Mouse (Mus musculus): Measurements from ENCODE around the gene Zcchc17. TPM values are rescaled to one million over a fixed set of nuclear protein-coding genes. Genes with fewer than 3 reads are reported as not detected.

Zcchc17 gene
- total and polyA plus RNA-seq, 3 experiments = 43.7 to 62.5 TPM; not detected in 1

DNA sequence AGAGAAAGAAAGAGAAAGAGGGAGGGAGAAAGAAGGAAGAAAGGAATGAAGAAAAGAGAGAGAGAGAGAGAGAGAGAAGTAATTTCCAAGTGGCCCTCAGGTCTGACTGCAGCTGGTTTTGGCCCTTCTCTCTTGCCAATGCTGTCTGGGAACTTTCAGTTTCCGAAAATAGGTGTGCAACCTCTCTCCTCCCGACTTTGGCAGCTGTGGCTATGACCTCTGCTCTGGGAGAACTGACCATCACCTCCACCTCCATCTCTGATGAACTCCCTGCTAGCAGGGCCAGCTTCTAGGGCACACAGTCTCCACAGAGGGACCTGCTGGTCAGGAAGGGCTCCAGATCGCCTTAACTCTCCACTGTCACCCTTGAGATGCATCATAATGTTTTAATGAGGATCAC is 73.2 kb downstream of the Zcchc17 start:
- TF ChIP-seq EP300 (IDR thresholded peaks at IDR 0.05; ENCODE audit: low read depth in 1 of 2, low read length in 2 of 2) (no peak), MAX (IDR thresholded peaks at IDR 0.05; ENCODE audit: low read length) (no peak), RAD21 (IDR thresholded peaks at IDR 0.05; ENCODE audit: low read depth, low read length) (no peak), NELFE (IDR thresholded peaks at IDR 0.05; ENCODE audit: low read depth, low read length) (no peak), POLR2AphosphoS5 (IDR thresholded peaks at IDR 0.05; ENCODE audit: borderline replicate concordance, low read depth, low read length) (no peak), ZKSCAN1 (IDR thresholded peaks at IDR 0.05; ENCODE audit: low read depth, low read length) (no peak), ZMIZ1 (IDR thresholded peaks at IDR 0.05; ENCODE audit: low read depth, low read length) (no peak), CTCF (IDR thresholded peaks at IDR 0.05 in 2 of 3, conservative IDR thresholded peaks at IDR 0.05 in 1 of 3; ENCODE audit: control insufficient read depth in 1 of 3, insufficient read depth in 1 of 3, low read depth in 2 of 3, low read length in 3 of 3, poor library complexity in 1 of 3, severe bottlenecking in 1 of 3) (no peak), POLR2A (IDR thresholded peaks at IDR 0.05; ENCODE audit: control insufficient read depth in 1 of 2, insufficient read depth in 1 of 2, low read depth in 1 of 2, low read length in 2 of 2, poor library complexity in 1 of 2) (no peak), ZC3H11A (IDR thresholded peaks at IDR 0.05; ENCODE audit: low read depth, low read length) (no peak), USF2 (IDR thresholded peaks at IDR 0.05; ENCODE audit: borderline replicate concordance in 1 of 2, insufficient read depth in 1 of 2, low read depth in 1 of 2, low read length in 2 of 2) (no peak), CHD2 (IDR thresholded peaks at IDR 0.05; ENCODE audit: low read length) (no peak), BHLHE40 (IDR thresholded peaks at IDR 0.05; ENCODE audit: borderline replicate concordance, low read depth, low read length) (no peak), TBP (IDR thresholded peaks at IDR 0.05; ENCODE audit: low read depth, low read length) (no peak), POLR2AphosphoS2 (IDR thresholded peaks at IDR 0.05; ENCODE audit: low read length) (no peak), MAFK (IDR thresholded peaks at IDR 0.05; ENCODE audit: borderline replicate concordance, low read depth, low read length) (no peak), ETS1 (IDR thresholded peaks at IDR 0.05; ENCODE audit: low read depth, low read length) (no peak), HCFC1 (IDR thresholded peaks at IDR 0.05; ENCODE audit: low read depth, low read length) (no peak), NRF1 (IDR thresholded peaks at IDR 0.05; ENCODE audit: insufficient read depth, low read depth, low read length, poor library complexity, severe bottlenecking) (no peak)
- H3K9ac ChIP-seq (ENCODE audit: control insufficient read depth, low read depth, low read length, poor library complexity, severe bottlenecking) = no peak overlapping the region
- H3K27ac ChIP-seq (ENCODE audit: control insufficient read depth, low read depth, low read length) = no peak overlapping the region
- H3K4me3 ChIP-seq (ENCODE audit: control insufficient read depth in 1 of 2, insufficient read depth in 1 of 2, low read depth in 2 of 2, low read length in 2 of 2) = no peak overlapping the region
- H3K27me3 ChIP-seq (ENCODE audit: control insufficient read depth in 1 of 2, insufficient read depth in 2 of 2, low read length in 2 of 2) = peaks cover 2 to 14% of the 10 kb centered on the region in 2 experiments; a peak in 3 of 4 replicates
- no peaks in the 10 kb centered on the region for H3K79me2 ChIP-seq (ENCODE audit: control insufficient read depth, insufficient read depth, low read length, poor library complexity)
- H3K4me1 ChIP-seq (ENCODE audit: control insufficient read depth in 1 of 2, insufficient read depth in 2 of 2, low read length in 2 of 2) = peaks cover 0 to 5% of the 10 kb centered on the region in 2 experiments; a peak in 1 of 4 replicates
- H3K9me3 ChIP-seq (replicated peaks; ENCODE audit: insufficient read depth, low read length) = no peaks in the 10 kb centered on the region
- DNase-seq (ENCODE audit: low read depth, low spot score) = no peak
- H3K36me3 ChIP-seq (ENCODE audit: control insufficient read depth in 1 of 2, insufficient read depth in 2 of 2, low read length in 2 of 2) = no peaks in the 10 kb centered on the region

- H3K9me3 ChIP-seq (replicated peaks; ENCODE audit: insufficient read depth, low read length) = no peaks in the 10 kb centered on the region
- H3K36me3 ChIP-seq (ENCODE audit: control insufficient read depth in 1 of 2, insufficient read depth in 2 of 2, low read length in 2 of 2) = no peaks in the 10 kb centered on the region
- H3K27me3 ChIP-seq (ENCODE audit: control insufficient read depth in 1 of 2, insufficient read depth in 2 of 2, low read length in 2 of 2) = peaks cover 2 to 12% of the 10 kb centered on the region in 2 experiments; a peak in 3 of 4 replicates
- TF ChIP-seq KAT2A (conservative IDR thresholded peaks at IDR 0.05; ENCODE audit: low read depth, low read length) (no peak), ELF1 (IDR thresholded peaks at IDR 0.05; ENCODE audit: low read depth, low read length) (no peak), SMC3 (IDR thresholded peaks at IDR 0.05; ENCODE audit: low read depth, low read length) (no peak), GABPA (IDR thresholded peaks at IDR 0.05; ENCODE audit: low read depth, low read length) (no peak), NRF1 (IDR thresholded peaks at IDR 0.05; ENCODE audit: insufficient read depth, low read depth, low read length, poor library complexity, severe bottlenecking) (no peak), MEF2A (IDR thresholded peaks at IDR 0.05; ENCODE audit: extremely low read depth, insufficient replicate concordance, low read depth, low read length, poor library complexity, severe bottlenecking) (peak; percentile 81; the same call in 1 of the 2 replicates), ZNF384 (IDR thresholded peaks at IDR 0.05; ENCODE audit: low read depth, low read length) (no peak), TBP (IDR thresholded peaks at IDR 0.05; ENCODE audit: low read depth, low read length) (no peak), SIN3A (IDR thresholded peaks at IDR 0.05; ENCODE audit: low read length) (no peak), E2F4 (IDR thresholded peaks at IDR 0.05; ENCODE audit: borderline replicate concordance, low read depth, low read length) (no peak), ZC3H11A (IDR thresholded peaks at IDR 0.05; ENCODE audit: low read depth, low read length) (no peak), USF2 (IDR thresholded peaks at IDR 0.05; ENCODE audit: borderline replicate concordance in 1 of 2, insufficient read depth in 1 of 2, low read depth in 1 of 2, low read length in 2 of 2) (no peak), ZMIZ1 (IDR thresholded peaks at IDR 0.05; ENCODE audit: low read depth, low read length) (no peak), RCOR1 (IDR thresholded peaks at IDR 0.05; ENCODE audit: low read depth, low read length) (0 out of 2 replicates have a peak, but pooled peaks have one; percentile 9), MAZ (IDR thresholded peaks at IDR 0.05; ENCODE audit: low read depth, low read length) (no peak), USF1 (IDR thresholded peaks at IDR 0.05; ENCODE audit: low read depth, low read length) (no peak), EP300 (IDR thresholded peaks at IDR 0.05; ENCODE audit: low read depth in 1 of 2, low read length in 2 of 2) (no peak), HCFC1 (IDR thresholded peaks at IDR 0.05; ENCODE audit: low read depth, low read length) (no peak)
- peaks cover 0 to 5% of the 10 kb centered on the region in 2 experiments; a peak in 1 of 4 replicates for H3K4me1 ChIP-seq (ENCODE audit: control insufficient read depth in 1 of 2, insufficient read depth in 2 of 2, low read length in 2 of 2)
- no peak overlapping the region for H3K4me3 ChIP-seq (ENCODE audit: control insufficient read depth in 1 of 2, insufficient read depth in 1 of 2, low read depth in 2 of 2, low read length in 2 of 2)
- no peak overlapping the region for H3K9ac ChIP-seq (ENCODE audit: control insufficient read depth, low read depth, low read length, poor library complexity, severe bottlenecking)
- no peak overlapping the region for H3K27ac ChIP-seq (ENCODE audit: control insufficient read depth, low read depth, low read length)
- no peaks in the 10 kb centered on the region for H3K79me2 ChIP-seq (ENCODE audit: control insufficient read depth, insufficient read depth, low read length, poor library complexity)
- DNase-seq (ENCODE audit: low read depth, low spot score) = peak; percentile 39
Observed at GRCm38 (mm10) chr4:130283826-130284225, 75.9 kb downstream of the Zcchc17 start.
